In the genomic region with DNA sequence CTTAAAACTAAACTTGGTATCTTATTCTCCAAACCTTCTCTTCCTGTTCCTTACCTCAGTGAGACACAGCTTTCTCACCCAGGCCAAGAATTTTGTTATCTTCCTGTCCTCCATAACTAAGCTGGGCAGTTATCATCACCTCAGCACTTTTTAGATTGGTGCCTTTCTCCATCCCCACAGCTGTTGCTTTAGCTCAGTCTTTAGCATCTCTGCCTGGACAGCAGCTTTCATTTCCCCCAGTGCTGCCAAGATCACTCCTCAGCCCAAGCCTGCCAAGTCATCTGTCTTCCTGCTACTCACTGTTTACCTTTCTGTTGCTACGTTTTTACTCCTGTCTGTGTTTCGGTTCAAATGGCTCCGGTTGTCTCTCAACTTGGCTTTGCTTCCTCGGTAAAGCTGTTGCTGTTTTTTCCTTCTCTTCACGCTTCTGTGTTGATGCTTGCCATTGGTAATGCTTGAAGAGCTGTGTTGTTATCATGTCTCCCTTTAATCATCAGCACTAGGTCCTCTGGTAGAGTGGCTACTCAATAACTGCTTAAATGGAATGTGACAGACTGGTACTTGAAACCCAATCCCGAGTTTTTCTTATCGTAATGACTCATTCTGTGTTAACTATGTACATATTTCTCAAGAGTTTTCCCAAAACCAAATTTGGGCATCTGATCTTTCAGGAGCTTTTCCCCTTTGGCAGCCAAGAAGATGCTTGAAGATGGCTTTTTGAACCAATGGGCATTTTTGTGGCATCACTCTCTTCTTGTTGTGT, we compare ENCODE assay signal across 9 mouse cellular contexts. TPM values are rescaled to one million over a fixed set of nuclear protein-coding genes. Genes with fewer than 3 reads are reported as not detected.
A peak's percentile ranks its signal among the peaks of the same experiment; 100 is the strongest.
DNase-seq lines count a peak whose midpoint lies in the region; ATAC-seq and TF ChIP-seq lines count a peak whose summit lies in the region.
"Had no signal": no experiment of that assay in that cellular context is flagged by ENCODE, and none has a peak within 500 bp of the region (broad histone marks: within the 10 kb centered on the region; RNA-seq: fewer than 3 reads in every experiment).

No protein-coding gene starts in this region.

- no peaks in the 10 kb centered on the region for H3K27me3 ChIP-seq in heart, adult 2 months (ENCODE audit: control insufficient read depth, insufficient read depth, low read length)
- H3K27me3 ChIP-seq in lung, embryonic 15.5 days = no peaks in the 10 kb centered on the region
- no peaks in the 10 kb centered on the region for H3K27me3 ChIP-seq in thymus, adult 2 months (ENCODE audit: control insufficient read depth, insufficient read depth, low read length)
- H3K27me3 ChIP-seq: limb, embryonic 15.5 days had no signal

- TF ChIP-seq EP300 in heart, adult 2 months (IDR thresholded peaks at IDR 0.05; ENCODE audit: insufficient read depth, low read depth, low read length) = 0 out of 2 replicates have a peak, but pooled peaks have one; percentile 24

- TF ChIP-seq CTCF in heart, adult 2 months (IDR thresholded peaks at IDR 0.05) = no peak
- TF ChIP-seq CTCF in thymus, adult 2 months (IDR thresholded peaks at IDR 0.05; ENCODE audit: borderline replicate concordance, control insufficient read depth, extremely low read depth, insufficient read depth, low read length, poor library complexity) = no peak

- 0 out of 2 replicates have a peak, but pooled peaks cover 1% of the 10 kb centered on the region for H3K79me2 ChIP-seq in heart, adult 2 months (replicated peaks; ENCODE audit: control insufficient read depth, insufficient read depth, low read length)

- peak; percentile 8 for DNase-seq in right cerebral cortex, postnatal 14 days
- no peak for DNase-seq in right cerebral cortex, postnatal 36 days (ENCODE audit: low spot score in 2 of 2)
- DNase-seq in cerebellum, postnatal 10 days = peak; percentile 60
- DNase-seq in heart, adult 2 months = peak; percentile 23 to 34
- no peak for DNase-seq in thymus, adult 2 months
- no peak for DNase-seq in frontal cortex, adult 2 months (ENCODE audit: extremely low spot score in 1 of 2, low spot score in 1 of 2)
- DNase-seq in adrenal gland, adult 2 months = no peak

- peaks cover 4% of the 10 kb centered on the region for H3K36me3 ChIP-seq in heart, adult 2 months (ENCODE audit: control insufficient read depth, insufficient read depth, low read length)
- H3K36me3 ChIP-seq in lung, embryonic 15.5 days = no peaks in the 10 kb centered on the region
- H3K36me3 ChIP-seq in thymus, adult 2 months (ENCODE audit: control insufficient read depth, insufficient read depth, low read length) = no peaks in the 10 kb centered on the region
- H3K36me3 ChIP-seq: limb, embryonic 15.5 days had no signal

- no peaks in the 10 kb centered on the region for H3K9me3 ChIP-seq in lung, embryonic 15.5 days
- H3K9me3 ChIP-seq: limb, embryonic 15.5 days had no signal

- peak overlapping the region; percentile 10; the same call in 1 of the 2 replicates for H3K27ac ChIP-seq in heart, adult 2 months
- peak overlapping the region; percentile 16; the same call in 1 of the 2 replicates for H3K27ac ChIP-seq in lung, embryonic 15.5 days
- H3K27ac ChIP-seq in thymus, adult 2 months (ENCODE audit: control insufficient read depth, insufficient read depth, low read length) = no peak overlapping the region
- H3K27ac ChIP-seq: limb, embryonic 15.5 days had no signal

- H3K4me2 ChIP-seq in lung, embryonic 15.5 days = peak overlapping the region; percentile 36
- H3K4me2 ChIP-seq: limb, embryonic 15.5 days had no signal

- no peak overlapping the region for H3K9ac ChIP-seq in heart, adult 2 months (ENCODE audit: low read depth, low read length)
- no peak overlapping the region for H3K9ac ChIP-seq in lung, embryonic 15.5 days
- H3K9ac ChIP-seq: limb, embryonic 15.5 days had no signal

- 12% methylated on average over 7 of the region's 7 CpGs for WGBS in heart, adult 2 months
- WGBS in lung, embryonic 15.5 days = 3% methylated on average over 7 of the region's 7 CpGs
- 77% methylated on average over 7 of the region's 7 CpGs for WGBS in thymus, adult 2 months

- peak; percentile 52; the same call in 1 of the 2 replicates for ATAC-seq in lung, embryonic 15.5 days (ENCODE audit: borderline replicate concordance, extremely low read depth, low FRiP score, low TSS enrichment)

- no peak for TF ChIP-seq POLR2A in heart, adult 2 months (IDR thresholded peaks at IDR 0.05; ENCODE audit: insufficient read depth, low read depth, low read length)
- TF ChIP-seq POLR2A in thymus, adult 2 months (IDR thresholded peaks at IDR 0.05; ENCODE audit: control insufficient read depth, extremely low read depth, insufficient read depth, low read length, poor library complexity) = no peak

- intact Hi-C loops in heart, adult 2 months (cut with DNase I) = no loop called here

- H3K4me3 ChIP-seq in heart, adult 2 months = no peak overlapping the region
- no peak overlapping the region for H3K4me3 ChIP-seq in lung, embryonic 15.5 days
- H3K4me3 ChIP-seq in thymus, adult 2 months (ENCODE audit: control insufficient read depth, insufficient read depth, low read length) = no peak overlapping the region
- H3K4me3 ChIP-seq: limb, embryonic 15.5 days had no signal

- peaks cover 4% of the 10 kb centered on the region for H3K4me1 ChIP-seq in heart, adult 2 months (ENCODE audit: control insufficient read depth, insufficient read depth, low read length)
- peaks cover 22% of the 10 kb centered on the region for H3K4me1 ChIP-seq in lung, embryonic 15.5 days
- H3K4me1 ChIP-seq in thymus, adult 2 months (replicated peaks; ENCODE audit: control insufficient read depth, insufficient read depth, low read length) = no peaks in the 10 kb centered on the region

RNA-seq across cellular contexts. Expression of a gene that starts 26.8 kb away (rescaled TPM):
- total RNA-seq in heart, adult 2 months (2021) = 10 to 100 TPM; 36.3 to 37.1 TPM
- polyA plus RNA-seq in heart, adult 2 months (2012; rRNA removed) = 39.8 and 52.6 TPM in 2 replicates
- 36.9 and 37.7 TPM in 2 replicates for polyA plus RNA-seq in lung, embryonic 15.5 days (2015; fragmentation: Nextera tagmentation; extraction: Ambion mirVana)
- polyA plus RNA-seq in thymus, adult 2 months (2012; rRNA removed) = 144 and 178 TPM in 2 replicates
- 105 and 108 TPM in 2 replicates for polyA plus RNA-seq in frontal cortex, adult 2 months (2012; rRNA removed)
- total RNA-seq in adrenal gland, adult 2 months (2021) = 10 to 100 TPM; 52.4 to 81.2 TPM
- polyA plus RNA-seq in adrenal gland, adult 2 months (2012; rRNA removed) = 104 and 123 TPM in 2 replicates

Comparison
In these comparisons a context has a peak if more than half of its experiments do, and no peak if none do; other contexts are left out.
1. DNase-seq: peak in right cerebral cortex, postnatal 14 days (single experiment), cerebellum, postnatal 10 days (2 of 2) and heart, adult 2 months (2 of 2); none in right cerebral cortex, postnatal 36 days (0 of 2), thymus, adult 2 months (single experiment), frontal cortex, adult 2 months (0 of 2) and adrenal gland, adult 2 months (single experiment).